Mouse (Mus musculus): Measurements from ENCODE around the gene Nr1h4. TPM values are rescaled to one million over a fixed set of nuclear protein-coding genes. Genes with fewer than 3 reads are reported as not detected.
A peak's percentile ranks its signal among the peaks of the same experiment; 100 is the strongest.

Gene Nr1h4
- polyA plus RNA-seq, 1 experiment from 2014 or later = 17.8 TPM

GRCm38 (mm10) chr10:89518365-89518764 is 15.0 kb downstream of the Nr1h4 start:
- H3K27me3 ChIP-seq (replicated peaks; ENCODE audit: control insufficient read depth, insufficient read depth, low read length) = no peaks in the 10 kb centered on the region
- no peaks in the 10 kb centered on the region for H3K36me3 ChIP-seq (ENCODE audit: control insufficient read depth, insufficient read depth, low read length)
- H3K9me3 ChIP-seq (ENCODE audit: control insufficient read depth, low read length) = no peaks in the 10 kb centered on the region
- ATAC-seq (replicated peaks; ENCODE audit: low FRiP score, low TSS enrichment, low read depth) (no peak), DNase-seq (ENCODE audit: low spot score) (no peak)
- no peak overlapping the region for H3K4me2 ChIP-seq (ENCODE audit: low read length)
- H3K9ac ChIP-seq (ENCODE audit: low read length) = no peak overlapping the region
- H3K27ac ChIP-seq (ENCODE audit: low read depth) = no peak overlapping the region
- WGBS = 85% methylated on average over 2 of the region's 2 CpGs
- no peaks in the 10 kb centered on the region for H3K4me1 ChIP-seq (replicated peaks; ENCODE audit: control insufficient read depth, insufficient read depth, low read length)
- no peak overlapping the region for H3K4me3 ChIP-seq (ENCODE audit: low read depth, low read length)

- Histone ChIP-seq H3K9me3 (ENCODE audit: control insufficient read depth, low read length) (no peaks in the 10 kb centered on the region), H3K27me3 (replicated peaks; ENCODE audit: control insufficient read depth, insufficient read depth, low read length) (no peaks in the 10 kb centered on the region), H3K4me2 (ENCODE audit: low read length) (no peak overlapping the region), H3K36me3 (ENCODE audit: control insufficient read depth, insufficient read depth, low read length) (no peaks in the 10 kb centered on the region), H3K27ac (ENCODE audit: low read depth) (no peak overlapping the region), H3K9ac (ENCODE audit: low read length) (no peak overlapping the region), H3K4me1 (replicated peaks; ENCODE audit: control insufficient read depth, insufficient read depth, low read length) (no peaks in the 10 kb centered on the region), H3K4me3 (ENCODE audit: low read depth, low read length) (no peak overlapping the region)
- DNase-seq (ENCODE audit: low spot score) = no peak
- WGBS = 69% methylated on average over 2 of the region's 2 CpGs
- no peak for ATAC-seq (replicated peaks; ENCODE audit: low FRiP score, low TSS enrichment, low read depth)
Measured at GRCm38 (mm10) chr10:89515813-89516212, 17.6 kb downstream of the Nr1h4 start.

GRCm38 (mm10) chr10:89512562-89512961 is 20.8 kb downstream of the Nr1h4 start:
- H3K27me3 ChIP-seq (replicated peaks; ENCODE audit: control insufficient read depth, insufficient read depth, low read length) = no peaks in the 10 kb centered on the region
- ATAC-seq (replicated peaks; ENCODE audit: low FRiP score, low TSS enrichment, low read depth) (no peak), DNase-seq (ENCODE audit: low spot score) (no peak)
- H3K4me2 ChIP-seq (ENCODE audit: low read length) = no peak overlapping the region
- no peak overlapping the region for H3K9ac ChIP-seq (ENCODE audit: low read length)
- no peak overlapping the region for H3K4me3 ChIP-seq (ENCODE audit: low read depth, low read length)
- WGBS = 61% methylated on average over 6 of the region's 6 CpGs
- H3K4me1 ChIP-seq (replicated peaks; ENCODE audit: control insufficient read depth, insufficient read depth, low read length) = no peaks in the 10 kb centered on the region
- H3K36me3 ChIP-seq (ENCODE audit: control insufficient read depth, insufficient read depth, low read length) = no peaks in the 10 kb centered on the region
- H3K9me3 ChIP-seq (ENCODE audit: control insufficient read depth, low read length) = no peaks in the 10 kb centered on the region
- no peak overlapping the region for H3K27ac ChIP-seq (ENCODE audit: low read depth)

- Histone ChIP-seq H3K4me2 (ENCODE audit: low read length) (no peak overlapping the region), H3K27me3 (replicated peaks; ENCODE audit: control insufficient read depth, insufficient read depth, low read length) (no peaks in the 10 kb centered on the region), H3K9me3 (ENCODE audit: control insufficient read depth, low read length) (no peaks in the 10 kb centered on the region), H3K36me3 (ENCODE audit: control insufficient read depth, insufficient read depth, low read length) (no peaks in the 10 kb centered on the region), H3K4me1 (replicated peaks; ENCODE audit: control insufficient read depth, insufficient read depth, low read length) (no peaks in the 10 kb centered on the region; the same call in 1 of the 2 replicates), H3K9ac (ENCODE audit: low read length) (no peak overlapping the region), H3K27ac (ENCODE audit: low read depth) (no peak overlapping the region), H3K4me3 (ENCODE audit: low read depth, low read length) (no peak overlapping the region)
- no peak for DNase-seq (ENCODE audit: low spot score)
- WGBS = 95% methylated on average over 2 of the region's 2 CpGs
- ATAC-seq (replicated peaks; ENCODE audit: low FRiP score, low TSS enrichment, low read depth) = no peak
Measured at GRCm38 (mm10) chr10:89510547-89510946, 22.8 kb downstream of the Nr1h4 start.

- H3K27me3 ChIP-seq (replicated peaks; ENCODE audit: control insufficient read depth, insufficient read depth, low read length) = no peaks in the 10 kb centered on the region
- H3K36me3 ChIP-seq (ENCODE audit: control insufficient read depth, insufficient read depth, low read length) = no peaks in the 10 kb centered on the region
- H3K9ac ChIP-seq (ENCODE audit: low read length) = no peak overlapping the region
- no peaks in the 10 kb centered on the region; the same call in 1 of the 2 replicates for H3K4me1 ChIP-seq (replicated peaks; ENCODE audit: control insufficient read depth, insufficient read depth, low read length)
- no peaks in the 10 kb centered on the region for H3K9me3 ChIP-seq (ENCODE audit: control insufficient read depth, low read length)
- H3K27ac ChIP-seq (ENCODE audit: low read depth) = no peak overlapping the region
- no peak overlapping the region for H3K4me3 ChIP-seq (ENCODE audit: low read depth, low read length)
- H3K4me2 ChIP-seq (ENCODE audit: low read length) = no peak overlapping the region
- no peak for DNase-seq (ENCODE audit: low spot score)
- no peak for ATAC-seq (replicated peaks; ENCODE audit: low FRiP score, low TSS enrichment, low read depth)
- WGBS = 76% methylated on average over 2 of the region's 2 CpGs
Measured at GRCm38 (mm10) chr10:89508567-89508966, 24.8 kb downstream of the Nr1h4 start.

- Histone ChIP-seq H3K36me3 (ENCODE audit: control insufficient read depth, insufficient read depth, low read length) (no peaks in the 10 kb centered on the region), H3K4me1 (replicated peaks; ENCODE audit: control insufficient read depth, insufficient read depth, low read length) (no peaks in the 10 kb centered on the region; the same call in 1 of the 2 replicates), H3K4me3 (ENCODE audit: low read depth, low read length) (peak overlapping the region; percentile 26), H3K27me3 (replicated peaks; ENCODE audit: control insufficient read depth, insufficient read depth, low read length) (no peaks in the 10 kb centered on the region), H3K27ac (ENCODE audit: low read depth) (no peak overlapping the region; the same call in 1 of the 2 replicates), H3K4me2 (ENCODE audit: low read length) (peak overlapping the region; percentile 37), H3K9me3 (ENCODE audit: control insufficient read depth, low read length) (no peaks in the 10 kb centered on the region), H3K9ac (ENCODE audit: low read length) (no peak overlapping the region)
- DNase-seq (ENCODE audit: low spot score) = no peak
- 0 out of 2 replicates have a peak, but pooled peaks have one; percentile 38 for ATAC-seq (replicated peaks; ENCODE audit: low FRiP score, low TSS enrichment, low read depth)
- 25% methylated on average over 9 of the region's 9 CpGs for WGBS
Measured at GRCm38 (mm10) chr10:89506479-89506878, 26.9 kb downstream of the Nr1h4 start.

GRCm38 (mm10) chr10:89505592-89505955 is 27.8 kb downstream of the Nr1h4 start:
- H3K4me2 ChIP-seq (ENCODE audit: low read length) = peak overlapping the region; percentile 37
- H3K4me3 ChIP-seq (ENCODE audit: low read depth, low read length) = peak overlapping the region; percentile 26; the same call in 1 of the 2 replicates
- no peaks in the 10 kb centered on the region for H3K36me3 ChIP-seq (ENCODE audit: control insufficient read depth, insufficient read depth, low read length)
- peak overlapping the region; percentile 62 for H3K27ac ChIP-seq (ENCODE audit: low read depth)
- no peak for ATAC-seq (replicated peaks; ENCODE audit: low FRiP score, low TSS enrichment, low read depth)
- H3K9ac ChIP-seq (ENCODE audit: low read length) = no peak overlapping the region
- no peaks in the 10 kb centered on the region for H3K27me3 ChIP-seq (replicated peaks; ENCODE audit: control insufficient read depth, insufficient read depth, low read length)
- no peaks in the 10 kb centered on the region for H3K9me3 ChIP-seq (ENCODE audit: control insufficient read depth, low read length)
- no peak for DNase-seq (ENCODE audit: low spot score)
- WGBS = 56% methylated on average over 5 of the region's 5 CpGs
- H3K4me1 ChIP-seq (replicated peaks; ENCODE audit: control insufficient read depth, insufficient read depth, low read length) = no peaks in the 10 kb centered on the region; the same call in 1 of the 2 replicates

GRCm38 (mm10) chr10:89504952-89505591 is 28.3 kb downstream of the Nr1h4 start:
- Histone ChIP-seq H3K9me3 (ENCODE audit: control insufficient read depth, low read length) (no peaks in the 10 kb centered on the region), H3K9ac (ENCODE audit: low read length) (no peak overlapping the region), H3K4me2 (ENCODE audit: low read length) (peak overlapping the region; percentile 37), H3K27ac (ENCODE audit: low read depth) (peak overlapping the region; percentile 62), H3K36me3 (ENCODE audit: control insufficient read depth, insufficient read depth, low read length) (no peaks in the 10 kb centered on the region), H3K27me3 (replicated peaks; ENCODE audit: control insufficient read depth, insufficient read depth, low read length) (no peaks in the 10 kb centered on the region), H3K4me1 (replicated peaks; ENCODE audit: control insufficient read depth, insufficient read depth, low read length) (no peaks in the 10 kb centered on the region; the same call in 1 of the 2 replicates), H3K4me3 (ENCODE audit: low read depth, low read length) (peak overlapping the region; percentile 26; the same call in 1 of the 2 replicates)
- peak; percentile 52; the same call in 1 of the 2 replicates for ATAC-seq (replicated peaks; ENCODE audit: low FRiP score, low TSS enrichment, low read depth)
- DNase-seq (ENCODE audit: low spot score) = no peak
- WGBS = 51% methylated on average over 10 of the region's 10 CpGs

GRCm38 (mm10) chr10:89502986-89503560 is 30.3 kb downstream of the Nr1h4 start:
- Histone ChIP-seq H3K27me3 (replicated peaks; ENCODE audit: control insufficient read depth, insufficient read depth, low read length) (no peaks in the 10 kb centered on the region), H3K9me3 (ENCODE audit: control insufficient read depth, low read length) (no peaks in the 10 kb centered on the region), H3K4me3 (ENCODE audit: low read depth, low read length) (no peak overlapping the region), H3K4me1 (replicated peaks; ENCODE audit: control insufficient read depth, insufficient read depth, low read length) (no peaks in the 10 kb centered on the region; the same call in 1 of the 2 replicates), H3K27ac (ENCODE audit: low read depth) (no peak overlapping the region), H3K9ac (ENCODE audit: low read length) (no peak overlapping the region), H3K36me3 (ENCODE audit: control insufficient read depth, insufficient read depth, low read length) (no peaks in the 10 kb centered on the region), H3K4me2 (ENCODE audit: low read length) (no peak overlapping the region)
- no peak for ATAC-seq (replicated peaks; ENCODE audit: low FRiP score, low TSS enrichment, low read depth)
- 70% methylated on average over 5 of the region's 5 CpGs for WGBS
- no peak for DNase-seq (ENCODE audit: low spot score)
